Mouse (Mus musculus) colon, adult 2 months (tissue): ENCODE measurements around the gene Tmem202. TPM values are rescaled to one million over a fixed set of nuclear protein-coding genes. Genes with fewer than 3 reads are reported as not detected.

Source experiments
- polyA plus RNA-seq: library from polyadenylated mRNA; depleted of rRNA; stranded (reverse); fragments of >200 nt; gene quantifications from 2 replicates; pipeline ENCODE4 v1.2.3, GENCODE M21; 2012; rRNA removed

Tmem202 gene
- polyA plus RNA-seq: 0.34 and 0.86 TPM in 2 replicates

DNA sequence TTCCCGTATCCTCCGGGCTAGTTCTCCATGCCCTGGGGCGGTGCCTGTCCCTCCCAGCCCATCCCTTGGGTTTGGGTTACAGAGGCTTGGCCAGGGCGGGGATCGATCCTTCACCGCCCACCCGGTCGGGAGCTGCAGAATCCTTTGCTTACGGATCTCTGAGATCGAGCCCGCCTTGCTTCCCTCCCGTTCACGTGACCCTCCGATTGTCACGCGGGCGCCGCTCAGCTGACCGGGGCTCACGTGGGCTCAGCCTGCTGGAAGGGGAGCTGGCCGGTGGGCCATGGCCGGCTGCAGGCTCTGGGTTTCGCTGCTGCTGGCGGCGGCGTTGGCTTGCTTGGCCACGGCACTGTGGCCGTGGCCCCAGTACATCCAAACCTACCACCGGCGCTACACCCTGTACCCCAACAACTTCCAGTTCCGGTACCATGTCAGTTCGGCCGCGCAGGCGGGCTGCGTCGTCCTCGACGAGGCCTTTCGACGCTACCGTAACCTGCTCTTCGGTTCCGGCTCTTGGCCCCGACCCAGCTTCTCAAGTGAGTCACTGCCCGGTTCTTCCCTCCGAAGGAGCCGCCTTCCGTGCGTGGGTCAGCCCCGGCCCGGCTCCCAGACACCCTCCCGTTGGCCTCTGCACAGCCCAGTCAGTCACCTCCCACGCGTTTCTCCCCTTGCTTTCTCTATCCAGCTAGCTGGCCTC, at the start of gene Tmem202, which contains the start of gene Hexa:
Gene Tmem202, minus strand, starts transcription at position 407 of the 697 bp plus-strand sequence.
Gene Hexa, plus strand, starts transcription at position 100 of the 697 bp plus-strand sequence.

DNA sequence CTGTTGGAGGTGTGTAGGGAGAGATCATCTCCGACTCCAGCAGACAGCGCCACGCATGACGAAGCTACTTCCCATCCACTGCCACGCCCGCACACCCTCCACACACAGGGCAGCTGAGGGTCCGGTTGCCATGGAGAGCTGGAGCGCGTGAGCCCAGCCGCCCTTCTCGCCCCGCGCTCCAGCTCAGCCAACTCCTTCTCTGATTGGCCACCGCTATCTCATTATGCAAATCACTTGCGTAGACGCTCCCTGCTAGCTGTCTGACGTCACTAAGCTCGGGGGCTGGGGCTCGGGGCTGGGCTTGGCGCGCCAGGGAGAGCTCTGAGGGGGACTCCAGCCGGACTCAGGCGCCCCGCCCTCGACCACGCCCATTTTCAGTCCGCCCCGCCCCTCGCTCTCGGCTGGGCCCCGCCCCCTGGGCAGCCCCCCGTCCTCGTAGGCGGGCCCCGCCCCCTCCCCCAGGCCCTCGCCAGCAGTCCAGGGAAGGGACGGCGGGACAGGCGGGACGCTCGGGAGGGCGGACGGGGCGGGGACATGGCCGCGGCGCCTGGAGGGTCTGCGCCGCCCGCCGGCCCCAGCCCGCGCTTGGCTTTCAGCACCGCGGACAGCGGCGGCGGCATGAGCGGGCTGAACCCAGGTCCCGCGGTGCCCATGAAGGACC, 38.3 kb upstream of the Tmem202 start, which contains the start of gene Celf6:
Gene Celf6, plus strand, starts transcription at position 74 of the 661 bp plus-strand sequence.

DNA sequence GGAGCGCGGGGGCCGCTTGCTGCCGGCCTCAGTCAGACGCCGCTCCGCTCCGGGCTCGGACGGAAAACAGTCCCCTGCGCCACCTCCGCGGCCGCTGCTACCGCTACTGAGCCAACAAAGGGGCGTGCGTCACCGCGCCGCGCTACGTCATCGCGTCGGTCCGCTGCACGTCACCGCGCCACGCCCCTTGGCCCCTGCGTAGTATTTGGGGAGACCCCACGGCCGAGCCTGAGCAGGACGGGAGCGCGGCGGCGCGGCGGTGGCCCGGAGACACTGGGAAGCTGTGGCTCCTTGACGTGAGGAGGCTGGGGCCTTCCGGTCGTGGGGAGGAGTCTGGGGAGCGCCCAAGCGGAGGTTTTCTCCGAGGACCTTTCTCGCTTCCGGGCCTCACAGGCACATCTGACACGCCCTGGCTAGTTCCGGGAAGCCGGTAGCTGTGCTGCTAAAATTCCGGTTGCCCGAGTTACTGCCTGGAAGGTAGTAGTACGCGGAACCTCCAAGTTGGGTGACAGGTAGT, 53.0 kb downstream of the Tmem202 start, which contains the start of gene Arih1:
Gene Arih1, minus strand, starts transcription at position 70 of the 517 bp plus-strand sequence.

Other genes starting within 250 kb of the Tmem202 start
- 9.0 and 11.0 TPM in 2 replicates for gene Adpgk, start 248.3 kb downstream of the Tmem202 start, polyA plus RNA-seq
- gene Bbs4, start 186.3 kb downstream of the Tmem202 start, polyA plus RNA-seq: 1.4 and 1.5 TPM in 2 replicates
- gene Arih1, start 53.2 kb downstream of the Tmem202 start, polyA plus RNA-seq: 20.5 and 23.6 TPM in 2 replicates
- 142 and 176 TPM in 2 replicates for gene Hexa, start 307 bp downstream of the Tmem202 start, polyA plus RNA-seq
- gene Celf6, start 38.1 kb upstream of the Tmem202 start, polyA plus RNA-seq: 7.2 and 7.4 TPM in 2 replicates
- gene Parp6, start 77.4 kb upstream of the Tmem202 start, polyA plus RNA-seq: 16.8 and 17.4 TPM in 2 replicates
- 1,331 and 1,543 TPM in 2 replicates for gene Pkm, start 116.5 kb upstream of the Tmem202 start, polyA plus RNA-seq
- 4.0 and 4.3 TPM in 2 replicates for gene Gramd2, start 140.3 kb upstream of the Tmem202 start, polyA plus RNA-seq
- 0.96 and 1.0 TPM in 2 replicates for gene Senp8, start 210.9 kb upstream of the Tmem202 start, polyA plus RNA-seq
- gene Myo9a, start 211.0 kb upstream of the Tmem202 start, polyA plus RNA-seq: 0.43 and 0.59 TPM in 2 replicates